8 mouse cellular contexts compared by ENCODE assay signal in genomic region chr1:36554633-36555399, GRCm38 (mm10). TPM values are rescaled to one million over a fixed set of nuclear protein-coding genes. Genes with fewer than 3 reads are reported as not detected.
DNase-seq lines count a peak whose midpoint lies in the region; ATAC-seq and TF ChIP-seq lines count a peak whose summit lies in the region.

No protein-coding gene starts in this region.

- no peak for TF ChIP-seq POLR2A in cerebellum, adult 2 months (IDR thresholded peaks at IDR 0.05; ENCODE audit: borderline replicate concordance, insufficient read depth, low read length)

- H3K4me1 ChIP-seq in cerebellum, adult 2 months (ENCODE audit: control insufficient read depth, insufficient read depth, low read length): peaks cover 56% of the 10 kb centered on the region
- H3K4me1 ChIP-seq in forebrain, embryonic 10.5 days: peaks cover 51% of the 10 kb centered on the region
- peaks cover 30% of the 10 kb centered on the region for H3K4me1 ChIP-seq in midbrain, embryonic 11.5 days (ENCODE audit: control insufficient read depth, insufficient read depth, low read length)

- H3K9ac ChIP-seq in midbrain, embryonic 11.5 days (ENCODE audit: low read length): peak overlapping the region; percentile 97; the same call in 1 of the 2 replicates

- peak overlapping the region; percentile 99 for H3K4me2 ChIP-seq in midbrain, embryonic 11.5 days

- DNase-seq in cerebellum, adult 2 months: peak in 1 of 2 experiments; percentile 35
- DNase-seq in cerebellum, adult 11 months: no peak
- no peak for DNase-seq in forebrain, embryonic 10.5 days (ENCODE audit: extremely low spot score, low spot score)
- DNase-seq in kidney, adult 9 months: peak; percentile 59
- no peak for DNase-seq in midbrain, embryonic 11.5 days (ENCODE audit: low spot score, missing footprints)
- DNase-seq in Muller cell, postnatal 12 days (ENCODE audit: inconsistent ontology term): no peak
- DNase-seq in c-Kit-positive CD71-positive TER-119-positive erythroid progenitor cells, embryonic 14.5 days (ENCODE audit: low spot score): no peak

- no peaks in the 10 kb centered on the region for H3K9me3 ChIP-seq in forebrain, embryonic 10.5 days
- no peaks in the 10 kb centered on the region for H3K9me3 ChIP-seq in midbrain, embryonic 11.5 days (ENCODE audit: control insufficient read depth, low read length)

- H3K27ac ChIP-seq in cerebellum, adult 2 months (ENCODE audit: insufficient read depth, low read length): peak overlapping the region; percentile 84
- peak overlapping the region; percentile 98 for H3K27ac ChIP-seq in forebrain, embryonic 10.5 days
- no peak overlapping the region; the same call in 1 of the 2 replicates for H3K27ac ChIP-seq in midbrain, embryonic 11.5 days (ENCODE audit: low read depth, low read length)

- peak overlapping the region; percentile 39 for H3K4me3 ChIP-seq in cerebellum, adult 2 months (replicated peaks; ENCODE audit: insufficient read depth, low read depth, low read length)
- peak overlapping the region; percentile 94 for H3K4me3 ChIP-seq in forebrain, embryonic 10.5 days
- peak overlapping the region; percentile 96 for H3K4me3 ChIP-seq in midbrain, embryonic 11.5 days (ENCODE audit: low read depth, low read length)

- TF ChIP-seq CTCF in cerebellum, adult 2 months (IDR thresholded peaks at IDR 0.05; ENCODE audit: borderline replicate concordance, insufficient read depth, low read depth, low read length): no peak

- WGBS in cerebellum, adult 2 months: 32% methylated on average over 21 of the region's 21 CpGs
- WGBS in forebrain, embryonic 10.5 days: 84% methylated on average over 21 of the region's 21 CpGs
- 81% methylated on average over 21 of the region's 21 CpGs for WGBS in midbrain, embryonic 11.5 days

- no peak for ATAC-seq in midbrain, embryonic 11.5 days (ENCODE audit: low FRiP score)
- no peak for ATAC-seq in granulocyte monocyte progenitor cell, adult 5-6 weeks (replicated peaks; ENCODE audit: poor library complexity, severe bottlenecking)

- peaks cover 61% of the 10 kb centered on the region for H3K36me3 ChIP-seq in forebrain, embryonic 10.5 days (replicated peaks)
- peaks cover 38% of the 10 kb centered on the region for H3K36me3 ChIP-seq in midbrain, embryonic 11.5 days (ENCODE audit: control insufficient read depth, insufficient read depth, low read length)

- H3K27me3 ChIP-seq in cerebellum, adult 2 months (ENCODE audit: control insufficient read depth, insufficient read depth, low read length): no peaks in the 10 kb centered on the region
- H3K27me3 ChIP-seq in forebrain, embryonic 10.5 days (ENCODE audit: poor library complexity, severe bottlenecking): peaks cover 11% of the 10 kb centered on the region
- H3K27me3 ChIP-seq in midbrain, embryonic 11.5 days (ENCODE audit: control insufficient read depth, insufficient read depth, low read length): no peaks in the 10 kb centered on the region

RNA-seq across cellular contexts. Expression of gene Sema4c, which starts 3.3 kb away (rescaled TPM):
- polyA plus RNA-seq in cerebellum, adult 2 months (2012; rRNA removed): 23.8 and 28.5 TPM in 2 replicates
- 20.1 and 21.7 TPM in 2 replicates for polyA plus RNA-seq in forebrain, embryonic 10.5 days (2016; fragmentation: Nextera tagmentation; extraction: Ambion mirVana)
- polyA plus RNA-seq in midbrain, embryonic 11.5 days (2014; fragmentation: Nextera tagmentation; extraction: Ambion mirVana): 3.1 and 3.4 TPM in 2 replicates
- 2.0 and 2.3 TPM in 2 replicates for total RNA-seq in granulocyte monocyte progenitor cell, adult 5-6 weeks (2014; fragmentation: Nextera tagmentation)
- 1.9 and 2.1 TPM in 2 replicates for total RNA-seq in granulocyte monocyte progenitor cell, adult 5-6 weeks (2017)

RNA-seq across cellular contexts. Expression of gene Ankrd39, which starts 7.6 kb away (rescaled TPM):
- 30.8 and 37.5 TPM in 2 replicates for polyA plus RNA-seq in cerebellum, adult 2 months (2012; rRNA removed)
- polyA plus RNA-seq in forebrain, embryonic 10.5 days (2016; fragmentation: Nextera tagmentation; extraction: Ambion mirVana): 17.9 and 22.2 TPM in 2 replicates
- 12.3 and 14.0 TPM in 2 replicates for polyA plus RNA-seq in midbrain, embryonic 11.5 days (2014; fragmentation: Nextera tagmentation; extraction: Ambion mirVana)
- total RNA-seq in granulocyte monocyte progenitor cell, adult 5-6 weeks (2014; fragmentation: Nextera tagmentation): 4.9 and 6.5 TPM in 2 replicates
- 3.1 and 7.2 TPM in 2 replicates for total RNA-seq in granulocyte monocyte progenitor cell, adult 5-6 weeks (2017)

RNA-seq across cellular contexts. Expression of gene Gm42417, which starts 15.6 kb away (rescaled TPM):
- polyA plus RNA-seq in cerebellum, adult 2 months (2012; rRNA removed): 0.05 and 0.40 TPM in 2 replicates
- polyA plus RNA-seq in forebrain, embryonic 10.5 days (2016; fragmentation: Nextera tagmentation; extraction: Ambion mirVana): not detected in 2 replicates
- not detected in 2 replicates for polyA plus RNA-seq in midbrain, embryonic 11.5 days (2014; fragmentation: Nextera tagmentation; extraction: Ambion mirVana)
- total RNA-seq in granulocyte monocyte progenitor cell, adult 5-6 weeks (2014; fragmentation: Nextera tagmentation): not detected in 2 replicates
- 0.93 TPM in 1 of 2 replicates, not detected in the other for total RNA-seq in granulocyte monocyte progenitor cell, adult 5-6 weeks (2017)

RNA-seq across cellular contexts. Expression of gene Ankrd23, which starts 18.1 kb away (rescaled TPM):
- 14.4 and 15.2 TPM in 2 replicates for polyA plus RNA-seq in cerebellum, adult 2 months (2012; rRNA removed)
- polyA plus RNA-seq in forebrain, embryonic 10.5 days (2016; fragmentation: Nextera tagmentation; extraction: Ambion mirVana): 15.3 and 16.5 TPM in 2 replicates
- 6.0 TPM in 2 replicates for polyA plus RNA-seq in midbrain, embryonic 11.5 days (2014; fragmentation: Nextera tagmentation; extraction: Ambion mirVana)
- total RNA-seq in granulocyte monocyte progenitor cell, adult 5-6 weeks (2014; fragmentation: Nextera tagmentation): 7.0 and 12.2 TPM in 2 replicates
- total RNA-seq in granulocyte monocyte progenitor cell, adult 5-6 weeks (2017): 5.8 and 8.4 TPM in 2 replicates

RNA-seq across cellular contexts. Expression of gene Cnnm3, which starts 43.1 kb away (rescaled TPM):
- 46.2 and 48.7 TPM in 2 replicates for polyA plus RNA-seq in cerebellum, adult 2 months (2012; rRNA removed)
- polyA plus RNA-seq in forebrain, embryonic 10.5 days (2016; fragmentation: Nextera tagmentation; extraction: Ambion mirVana): 2.9 and 3.0 TPM in 2 replicates
- 3.7 and 4.3 TPM in 2 replicates for polyA plus RNA-seq in midbrain, embryonic 11.5 days (2014; fragmentation: Nextera tagmentation; extraction: Ambion mirVana)
- total RNA-seq in granulocyte monocyte progenitor cell, adult 5-6 weeks (2014; fragmentation: Nextera tagmentation): 14.7 and 28.8 TPM in 2 replicates
- 9.3 and 14.4 TPM in 2 replicates for total RNA-seq in granulocyte monocyte progenitor cell, adult 5-6 weeks (2017)

Comparison
In these comparisons a context has a peak if more than half of its experiments do, and no peak if none do; other contexts are left out.
1. H3K4me3 ChIP-seq: peak in every context shown above with its lines; median percentile 96 in midbrain, embryonic 11.5 days; 94 in forebrain, embryonic 10.5 days; 39 in cerebellum, adult 2 months.